Mouse (Mus musculus): ENCODE data around the gene Myo1e. TPM values are rescaled to one million over a fixed set of nuclear protein-coding genes. Genes with fewer than 3 reads are reported as not detected.

The Myo1e gene
- total and polyA plus RNA-seq, 3 experiments = 82.3 to 186 (median 98.7) TPM

DNA sequence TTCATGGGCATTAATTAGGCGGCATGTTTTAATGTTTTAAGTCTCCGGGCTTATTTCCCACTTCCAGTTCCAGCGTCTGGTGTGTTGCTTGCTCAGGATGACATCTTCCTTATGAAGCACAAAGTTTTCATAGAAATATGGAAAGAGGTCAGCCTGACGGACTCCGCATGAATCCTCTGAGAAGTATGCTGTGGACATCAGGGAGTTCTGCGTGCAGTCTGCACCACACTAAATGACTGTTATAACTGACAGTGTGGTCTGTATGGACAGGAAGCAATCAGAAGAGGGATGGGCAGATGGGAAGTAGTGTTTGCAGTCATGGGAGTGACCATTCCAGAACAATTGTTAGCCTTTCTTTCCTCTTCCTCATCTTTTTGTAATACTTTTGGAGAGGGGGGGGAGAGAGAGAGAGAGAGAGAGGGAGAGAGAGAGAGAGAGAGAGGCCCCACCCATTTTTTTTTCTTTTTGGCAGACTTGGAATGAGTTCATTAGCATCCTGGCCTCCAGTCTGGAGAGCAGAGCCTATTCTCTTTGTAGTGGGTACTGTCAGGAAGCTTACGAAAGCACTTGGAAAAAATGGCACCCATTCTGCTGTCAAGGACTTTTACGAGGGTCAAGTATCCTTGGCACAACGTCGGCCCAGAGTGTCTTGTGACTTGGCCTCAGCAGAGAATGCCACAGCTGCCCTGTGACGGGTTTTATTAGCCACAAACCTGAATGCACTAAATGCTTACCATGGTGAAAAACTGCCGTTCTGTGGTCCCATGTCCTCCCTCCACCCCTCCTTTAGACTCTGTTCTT lies 42.9 kb downstream of the Myo1e start:
- dilution Hi-C loops (cut with MboI; ENCODE audit: extremely low pct_ligation_motif_present, extremely low pct_unique_long_range_greater_than_20kb, low sequenced_read_pairs) (no loop called here), in situ Hi-C loops (cut with MboI; ENCODE audit: low pct_ligation_motif_present, low pct_unique_long_range_greater_than_20kb, low sequenced_read_pairs) (no loop called here)
- Histone ChIP-seq H3K9me3 (replicated peaks; ENCODE audit: low read length) (no peaks in the 10 kb centered on the region), H3K4me1 (ENCODE audit: control insufficient read depth in 1 of 2, insufficient read depth in 2 of 2) (peaks cover 48 to 96% of the 10 kb centered on the region in 2 experiments), H3K4me2 (ENCODE audit: insufficient read depth, low read depth, poor library complexity, severe bottlenecking) (peak overlapping the region; percentile 11; the same call in 1 of the 2 replicates), H3K4me3 (replicated peaks in 1 of 3; ENCODE audit: low read depth in 2 of 3, low read length in 2 of 3, poor library complexity in 1 of 3) (no peak overlapping the region), H3K27me3 (replicated peaks) (no peaks in the 10 kb centered on the region), H3K9ac (ENCODE audit: insufficient read depth, low read depth) (0 out of 2 replicates have a peak overlapping the region, but pooled peaks have one; percentile 16), H3K36me3 (replicated peaks in 1 of 2; ENCODE audit: control insufficient read depth in 1 of 2, insufficient read depth in 1 of 2, low read length in 1 of 2) (peaks cover 0 to 57% of the 10 kb centered on the region in 2 experiments), H3K27ac (ENCODE audit: insufficient read depth, low read depth) (peak overlapping the region; percentile 57), H3K79me2 (replicated peaks; ENCODE audit: control insufficient read depth, extremely low read depth, insufficient read depth, poor library complexity, severe bottlenecking) (peaks cover 63% of the 10 kb centered on the region)
- DNase-seq (ENCODE audit: extremely low read depth) = no peak
- TF ChIP-seq CTCF (conservative IDR thresholded peaks at IDR 0.05 in 1 of 2, IDR thresholded peaks at IDR 0.05 in 1 of 2; ENCODE audit: low read depth in 2 of 2, low read length in 2 of 2) (no peak), POLR2AphosphoS2 (IDR thresholded peaks at IDR 0.05; ENCODE audit: low read depth, low read length) (no peak), EP300 (IDR thresholded peaks at IDR 0.05; ENCODE audit: low read length) (no peak), ZNF384 (IDR thresholded peaks at IDR 0.05; ENCODE audit: low read depth, low read length) (peak; percentile 60; the same call in 1 of the 2 replicates), SMC3 (IDR thresholded peaks at IDR 0.05; ENCODE audit: low read depth, low read length) (no peak), ELF1 (IDR thresholded peaks at IDR 0.05; ENCODE audit: low read depth, low read length) (no peak), JUND (conservative IDR thresholded peaks at IDR 0.05; ENCODE audit: low read depth, low read length) (no peak), IRF4 (IDR thresholded peaks at IDR 0.05; ENCODE audit: low read depth, low read length) (no peak)

DNA sequence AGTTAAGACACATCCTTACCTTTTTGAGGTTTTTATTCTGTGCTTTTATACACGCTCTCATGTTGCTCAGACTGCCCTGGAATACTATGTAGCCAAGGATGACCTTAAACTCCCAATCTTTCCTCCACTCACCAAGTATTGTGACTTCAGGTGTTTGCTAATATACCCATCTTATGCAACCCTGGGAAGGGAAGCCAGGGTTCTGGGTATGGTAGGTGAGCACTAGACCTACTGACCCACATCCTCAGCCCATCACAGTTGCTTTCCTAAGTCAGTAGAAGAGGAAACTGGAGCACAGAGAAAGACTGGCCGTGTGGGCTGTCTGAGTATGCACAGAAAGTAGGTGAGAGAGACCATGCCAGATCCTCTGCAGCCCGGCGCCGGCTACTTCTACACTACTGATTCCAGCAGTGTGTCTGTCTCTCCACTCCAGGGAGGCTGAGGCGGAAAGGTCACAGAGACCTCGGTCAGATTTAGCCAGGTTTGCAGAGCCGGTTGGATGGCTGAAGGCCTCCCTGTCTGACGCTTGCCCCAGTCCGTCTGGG lies 44.4 kb downstream of the Myo1e start:
- Histone ChIP-seq H3K27ac (ENCODE audit: insufficient read depth, low read depth) (peak overlapping the region; percentile 56; the same call in 1 of the 2 replicates), H3K27me3 (replicated peaks) (no peaks in the 10 kb centered on the region), H3K36me3 (replicated peaks in 1 of 2; ENCODE audit: control insufficient read depth in 1 of 2, insufficient read depth in 1 of 2, low read length in 1 of 2) (peaks cover 0 to 61% of the 10 kb centered on the region in 2 experiments), H3K9ac (ENCODE audit: insufficient read depth, low read depth) (no peak overlapping the region), H3K4me2 (ENCODE audit: insufficient read depth, low read depth, poor library complexity, severe bottlenecking) (no peak overlapping the region), H3K79me2 (replicated peaks; ENCODE audit: control insufficient read depth, extremely low read depth, insufficient read depth, poor library complexity, severe bottlenecking) (peaks cover 62% of the 10 kb centered on the region), H3K4me3 (replicated peaks in 1 of 3; ENCODE audit: low read depth in 2 of 3, low read length in 2 of 3, poor library complexity in 1 of 3) (no peak overlapping the region), H3K4me1 (ENCODE audit: control insufficient read depth in 1 of 2, insufficient read depth in 2 of 2) (peaks cover 51 to 94% of the 10 kb centered on the region in 2 experiments), H3K9me3 (replicated peaks; ENCODE audit: low read length) (no peaks in the 10 kb centered on the region)
- dilution Hi-C loops (cut with MboI; ENCODE audit: extremely low pct_ligation_motif_present, extremely low pct_unique_long_range_greater_than_20kb, low sequenced_read_pairs) = no loop called here
- DNase-seq (ENCODE audit: extremely low read depth) = no peak
- TF ChIP-seq EP300 (IDR thresholded peaks at IDR 0.05; ENCODE audit: low read length) (no peak), NELFE (IDR thresholded peaks at IDR 0.05; ENCODE audit: low read depth, low read length) (no peak), CHD1 (IDR thresholded peaks at IDR 0.05; ENCODE audit: low read depth, low read length) (no peak), E2F4 (IDR thresholded peaks at IDR 0.05; ENCODE audit: insufficient replicate concordance, low read depth, low read length) (no peak), ZNF384 (IDR thresholded peaks at IDR 0.05; ENCODE audit: low read depth, low read length) (no peak)
- in situ Hi-C loops (cut with MboI; ENCODE audit: low pct_ligation_motif_present, low pct_unique_long_range_greater_than_20kb, low sequenced_read_pairs) = no loop called here

DNA sequence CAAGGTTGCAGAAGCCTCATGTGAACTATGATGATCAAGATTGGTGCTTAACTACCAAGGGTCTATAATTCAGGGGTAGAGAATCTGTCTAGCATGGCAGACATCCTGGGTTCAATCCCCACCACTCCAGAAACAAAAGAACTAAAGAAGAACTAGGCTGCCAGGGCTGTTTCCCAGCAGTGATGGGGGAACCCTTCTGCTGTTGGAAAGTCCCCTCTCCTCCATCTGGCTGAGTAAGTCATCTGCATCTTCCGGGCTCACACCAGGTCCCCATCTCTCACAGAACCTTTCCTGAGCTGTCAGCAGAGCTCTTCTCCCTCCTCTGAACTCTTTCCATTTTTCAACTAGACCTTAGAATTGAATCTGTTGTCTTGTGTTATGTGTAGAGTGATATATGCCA lies 45.9 kb downstream of the Myo1e start:
- no peak overlapping the region for H3K4me3 ChIP-seq (replicated peaks in 1 of 3; ENCODE audit: low read depth in 2 of 3, low read length in 2 of 3, poor library complexity in 1 of 3)
- dilution Hi-C loops (cut with MboI; ENCODE audit: extremely low pct_ligation_motif_present, extremely low pct_unique_long_range_greater_than_20kb, low sequenced_read_pairs) (no loop called here), in situ Hi-C loops (cut with MboI; ENCODE audit: low pct_ligation_motif_present, low pct_unique_long_range_greater_than_20kb, low sequenced_read_pairs) (no loop called here)
- H3K27me3 ChIP-seq (replicated peaks) = no peaks in the 10 kb centered on the region
- no peaks in the 10 kb centered on the region for H3K9me3 ChIP-seq (replicated peaks; ENCODE audit: low read length)
- H3K79me2 ChIP-seq (replicated peaks; ENCODE audit: control insufficient read depth, extremely low read depth, insufficient read depth, poor library complexity, severe bottlenecking) = peaks cover 66% of the 10 kb centered on the region
- peak; percentile 76 for DNase-seq (ENCODE audit: extremely low read depth)
- peaks cover 0 to 72% of the 10 kb centered on the region in 2 experiments for H3K36me3 ChIP-seq (replicated peaks in 1 of 2; ENCODE audit: control insufficient read depth in 1 of 2, insufficient read depth in 1 of 2, low read length in 1 of 2)
- peaks cover 57 to 96% of the 10 kb centered on the region in 2 experiments for H3K4me1 ChIP-seq (ENCODE audit: control insufficient read depth in 1 of 2, insufficient read depth in 2 of 2)
- H3K27ac ChIP-seq (ENCODE audit: insufficient read depth, low read depth) = peak overlapping the region; percentile 96
- H3K9ac ChIP-seq (ENCODE audit: insufficient read depth, low read depth) = no peak overlapping the region
- H3K4me2 ChIP-seq (ENCODE audit: insufficient read depth, low read depth, poor library complexity, severe bottlenecking) = peak overlapping the region; percentile 66
- 0 out of 2 replicates have a peak, but pooled peaks have one; percentile 68 for TF ChIP-seq UBTF (IDR thresholded peaks at IDR 0.05; ENCODE audit: low read depth, low read length)
- TF ChIP-seq POLR2A (IDR thresholded peaks at IDR 0.05; ENCODE audit: low read depth, low read length) = peak; percentile 44
- TF ChIP-seq MAFK (IDR thresholded peaks at IDR 0.05; ENCODE audit: insufficient replicate concordance, low read length) = no peak; the same call in 1 of the 2 replicates
- no peak for TF ChIP-seq USF1 (IDR thresholded peaks at IDR 0.05; ENCODE audit: low read depth, low read length)
- TF ChIP-seq ZMIZ1 (IDR thresholded peaks at IDR 0.05; ENCODE audit: low read depth, low read length) = no peak
- peak; percentile 87 for TF ChIP-seq MAZ (IDR thresholded peaks at IDR 0.05; ENCODE audit: low read depth, low read length)
- TF ChIP-seq E2F4 (IDR thresholded peaks at IDR 0.05; ENCODE audit: insufficient replicate concordance, low read depth, low read length) = 0 out of 2 replicates have a peak, but pooled peaks have one; percentile 60
- TF ChIP-seq ZC3H11A (IDR thresholded peaks at IDR 0.05; ENCODE audit: low read depth, low read length) = no peak
- no peak for TF ChIP-seq CTCF (conservative IDR thresholded peaks at IDR 0.05 in 1 of 2, IDR thresholded peaks at IDR 0.05 in 1 of 2; ENCODE audit: low read depth in 2 of 2, low read length in 2 of 2)
- TF ChIP-seq NRF1 (IDR thresholded peaks at IDR 0.05; ENCODE audit: low read depth, low read length) = no peak
- 0 out of 2 replicates have a peak, but pooled peaks have one; percentile 63 for TF ChIP-seq TBP (conservative IDR thresholded peaks at IDR 0.05; ENCODE audit: low read depth, low read length)
- TF ChIP-seq RAD21 (IDR thresholded peaks at IDR 0.05; ENCODE audit: low read depth, low read length) = no peak; the same call in 1 of the 2 replicates
- TF ChIP-seq GABPA (IDR thresholded peaks at IDR 0.05; ENCODE audit: insufficient replicate concordance, low read depth, low read length) = no peak
- TF ChIP-seq RCOR1 (conservative IDR thresholded peaks at IDR 0.05; ENCODE audit: low read depth, low read length) = peak; percentile 67
